ENCODE assay signal across 8 mouse cellular contexts in the genomic region with DNA sequence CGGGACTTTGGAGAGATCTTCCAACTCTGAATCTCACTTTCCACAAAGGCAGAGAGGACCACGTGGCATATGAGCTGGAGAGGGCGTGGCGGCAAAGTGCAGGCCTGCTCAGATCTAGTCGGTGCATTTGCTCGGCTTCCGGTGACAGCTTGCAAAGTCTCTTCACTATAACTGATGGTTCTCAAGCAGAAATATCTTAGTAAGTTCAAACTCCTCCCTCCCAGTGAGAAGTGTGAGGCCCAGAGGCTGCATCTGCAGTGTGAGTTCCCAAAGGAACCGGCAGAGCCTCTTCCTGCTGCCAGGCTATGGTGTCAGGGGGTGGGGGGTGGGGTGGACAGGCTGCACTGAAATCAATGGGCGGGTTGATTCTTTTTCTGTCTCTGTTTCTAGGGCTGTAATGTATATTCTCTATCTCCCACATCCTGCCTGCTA.
DNase-seq lines count a peak whose midpoint lies in the region; ATAC-seq lines count a peak whose summit lies in the region.

No protein-coding gene starts in this region.

- no peak for ATAC-seq in neural tube, embryonic 13.5 days (ENCODE audit: low read depth)
- ATAC-seq in neural tube, embryonic 15.5 days (ENCODE audit: low FRiP score): no peak
- ATAC-seq in forebrain, embryonic 13.5 days: no peak
- ATAC-seq in intestine, embryonic 16.5 days: peak; percentile 82

- no peak overlapping the region for H3K4me2 ChIP-seq in neural tube, embryonic 13.5 days
- no peak overlapping the region for H3K4me2 ChIP-seq in neural tube, embryonic 15.5 days
- no peak overlapping the region for H3K4me2 ChIP-seq in forebrain, embryonic 13.5 days
- H3K4me2 ChIP-seq in intestine, embryonic 16.5 days (ENCODE audit: low read depth, low read length): peak overlapping the region; percentile 18; the same call in 1 of the 2 replicates

- no peaks in the 10 kb centered on the region for H3K9me3 ChIP-seq in neural tube, embryonic 13.5 days
- H3K9me3 ChIP-seq in neural tube, embryonic 15.5 days (replicated peaks): no peaks in the 10 kb centered on the region
- H3K9me3 ChIP-seq in forebrain, embryonic 13.5 days (replicated peaks): no peaks in the 10 kb centered on the region
- H3K9me3 ChIP-seq in intestine, embryonic 16.5 days (ENCODE audit: control insufficient read depth, low read length): no peaks in the 10 kb centered on the region

- H3K9ac ChIP-seq in neural tube, embryonic 13.5 days: no peak overlapping the region
- H3K9ac ChIP-seq in neural tube, embryonic 15.5 days (replicated peaks): no peak overlapping the region
- H3K9ac ChIP-seq in forebrain, embryonic 13.5 days: no peak overlapping the region
- peak overlapping the region; percentile 39; the same call in 1 of the 2 replicates for H3K9ac ChIP-seq in intestine, embryonic 16.5 days (ENCODE audit: low read depth, low read length)

- DNase-seq in lung, postnatal 4 days: peak; percentile 49 to 72
- peak; percentile 79 for DNase-seq in thymus, postnatal 14 days
- DNase-seq in urinary bladder, postnatal 36 days (ENCODE audit: low spot score in 2 of 2): no peak
- no peak for DNase-seq in Muller cell, postnatal 12 days (ENCODE audit: inconsistent ontology term)

- peak overlapping the region; percentile 46 for H3K27ac ChIP-seq in neural tube, embryonic 13.5 days (replicated peaks)
- no peak overlapping the region for H3K27ac ChIP-seq in neural tube, embryonic 15.5 days (replicated peaks)
- H3K27ac ChIP-seq in forebrain, embryonic 13.5 days: peak overlapping the region; percentile 14; the same call in 1 of the 2 replicates
- peak overlapping the region; percentile 50 for H3K27ac ChIP-seq in intestine, embryonic 16.5 days (ENCODE audit: low read length)

- peaks cover 25% of the 10 kb centered on the region for H3K4me1 ChIP-seq in neural tube, embryonic 13.5 days (replicated peaks)
- peaks cover 13% of the 10 kb centered on the region; the same call in 1 of the 2 replicates for H3K4me1 ChIP-seq in neural tube, embryonic 15.5 days
- H3K4me1 ChIP-seq in forebrain, embryonic 13.5 days: peaks cover 21% of the 10 kb centered on the region
- peaks cover 27% of the 10 kb centered on the region for H3K4me1 ChIP-seq in intestine, embryonic 16.5 days (ENCODE audit: control insufficient read depth, insufficient read depth, low read length)

- no peak overlapping the region for H3K4me3 ChIP-seq in neural tube, embryonic 13.5 days
- no peak overlapping the region for H3K4me3 ChIP-seq in neural tube, embryonic 15.5 days (replicated peaks)
- H3K4me3 ChIP-seq in forebrain, embryonic 13.5 days: no peak overlapping the region
- no peak overlapping the region for H3K4me3 ChIP-seq in intestine, embryonic 16.5 days (ENCODE audit: low read length)

- no peaks in the 10 kb centered on the region for H3K36me3 ChIP-seq in neural tube, embryonic 13.5 days
- H3K36me3 ChIP-seq in neural tube, embryonic 15.5 days: no peaks in the 10 kb centered on the region
- H3K36me3 ChIP-seq in forebrain, embryonic 13.5 days (ENCODE audit: poor library complexity, severe bottlenecking): no peaks in the 10 kb centered on the region
- H3K36me3 ChIP-seq in intestine, embryonic 16.5 days (ENCODE audit: control insufficient read depth, insufficient read depth, low read length): no peaks in the 10 kb centered on the region

- WGBS in neural tube, embryonic 13.5 days: 41% methylated on average over 9 of the region's 9 CpGs
- whole genome bisulfite sequencing in neural tube, embryonic 15.5 days: 43% methylated on average over 9 of the region's 9 CpGs
- WGBS in forebrain, embryonic 13.5 days: 49% methylated on average over 9 of the region's 9 CpGs
- WGBS in intestine, embryonic 16.5 days: 16% methylated on average over 9 of the region's 9 CpGs

- no peaks in the 10 kb centered on the region for H3K27me3 ChIP-seq in neural tube, embryonic 13.5 days
- H3K27me3 ChIP-seq in neural tube, embryonic 15.5 days (replicated peaks): no peaks in the 10 kb centered on the region
- no peaks in the 10 kb centered on the region for H3K27me3 ChIP-seq in forebrain, embryonic 13.5 days
- H3K27me3 ChIP-seq in intestine, embryonic 16.5 days (replicated peaks; ENCODE audit: control insufficient read depth, insufficient read depth, low read length): no peaks in the 10 kb centered on the region

Comparison
In these comparisons a context has a peak if more than half of its experiments do, and no peak if none do; other contexts are left out.
1. DNase-seq: peak in lung, postnatal 4 days (2 of 2) and thymus, postnatal 14 days (single experiment); none in urinary bladder, postnatal 36 days (0 of 2) and Muller cell, postnatal 12 days (single experiment).